Mouse (Mus musculus) intestine, embryonic 16.5 days (tissue): Measurements from ENCODE around the gene Atad5. TPM values are rescaled to one million over a fixed set of nuclear protein-coding genes. Genes with fewer than 3 reads are reported as not detected.

Experiments used
- ATAC-seq: fragments of 200-750 bp; cut with Nextera tagmentation; 2 replicates; pipeline ENCODE4 v1.8.0; 2017; ENCODE audit warnings: moderate TSS enrichment, moderate library complexity
- H3K27ac ChIP-seq: fragments of 300-500 bp; sonication (generic); 2 replicates; pipeline ENCODE4 v1.5.1; 2014; ENCODE audit warnings: mild to moderate bottlenecking, low read length
- H3K27me3 ChIP-seq: fragments of 300-500 bp; sonication (generic); replicated peaks from 2 replicates; pipeline ENCODE4 v1.6.1; 2014; ENCODE audit warnings: low read length, control low read depth, mixed read lengths; ENCODE audit not compliant: control insufficient read depth, insufficient read depth
- H3K36me3 ChIP-seq: fragments of 300-500 bp; sonication (generic); 2 replicates; pipeline ENCODE4 v1.6.1; 2014; ENCODE audit warnings: low read length, control low read depth; ENCODE audit not compliant: control insufficient read depth, insufficient read depth
- H3K4me1 ChIP-seq: fragments of 300-500 bp; sonication (generic); 2 replicates; pipeline ENCODE4 v1.6.1; 2014; ENCODE audit warnings: low read length, control low read depth, mixed read lengths; ENCODE audit not compliant: control insufficient read depth, insufficient read depth
- H3K4me2 ChIP-seq: fragments of 300-500 bp; sonication (generic); 2 replicates; pipeline ENCODE4 v1.6.1; 2014; ENCODE audit warnings: low read depth, low read length, control low read depth
- H3K4me3 ChIP-seq: fragments of 300-500 bp; sonication (generic); 2 replicates; pipeline ENCODE4 v1.5.1; 2014; ENCODE audit warnings: mild to moderate bottlenecking, low read length
- H3K9ac ChIP-seq: fragments of 300-500 bp; sonication (generic); 2 replicates; pipeline ENCODE4 v1.6.1; 2014; ENCODE audit warnings: low read depth, low read length
- H3K9me3 ChIP-seq: fragments of 300-500 bp; sonication (generic); 2 replicates; pipeline ENCODE4 v1.6.1; 2016; ENCODE audit warnings: low read length, control low read depth; ENCODE audit not compliant: control insufficient read depth
- WGBS: fragments of 180-500 bp; shearing (Covaris S2); extraction: QIAGEN DNeasy Blood & Tissue Kit; methylation state at CpG from one replicate; pipeline ENCODE4 v1.1.7; 2014; 5-methylcytosine and 5-hydroxymethylcytosine counted together
- polyA plus RNA-seq: library from polyadenylated mRNA; unstranded; fragments of >200 nt; fragmentation: Nextera tagmentation; extraction: Ambion mirVana; gene quantifications from 2 replicates; pipeline ENCODE4 v1.2.1, GENCODE M21; 2015

Gene Atad5
- polyA plus RNA-seq, 1 experiment from 2014 or later, result 5.6 TPM

- no peak overlapping the region for H3K4me3 ChIP-seq
- no peaks in the 10 kb centered on the region for H3K27me3 ChIP-seq
- no peak for ATAC-seq
- 90% methylated on average over 3 of the region's 3 CpGs for WGBS
- no peaks in the 10 kb centered on the region for H3K4me1 ChIP-seq
- no peak overlapping the region for H3K27ac ChIP-seq
- no peaks in the 10 kb centered on the region; the same call in 1 of the 2 replicates for H3K36me3 ChIP-seq
- H3K4me2 ChIP-seq, result no peak overlapping the region
- no peaks in the 10 kb centered on the region for H3K9me3 ChIP-seq
- no peak overlapping the region for H3K9ac ChIP-seq
Observed at GRCm38 (mm10) chr11:80098444-80099056, 9.3 kb downstream of the Atad5 start.

- Histone ChIP-seq H3K27me3 (no peaks in the 10 kb centered on the region), H3K27ac (no peak overlapping the region), H3K4me1 (no peaks in the 10 kb centered on the region), H3K9ac (no peak overlapping the region), H3K9me3 (no peaks in the 10 kb centered on the region), H3K36me3 (no peaks in the 10 kb centered on the region; the same call in 1 of the 2 replicates), H3K4me3 (no peak overlapping the region), H3K4me2 (no peak overlapping the region)
- 87% methylated on average over 6 of the region's 6 CpGs for WGBS
- no peak for ATAC-seq
Observed at GRCm38 (mm10) chr11:80101298-80101697, 12.1 kb downstream of the Atad5 start.

- Histone ChIP-seq H3K4me2 (no peak overlapping the region), H3K9me3 (no peaks in the 10 kb centered on the region), H3K36me3 (no peaks in the 10 kb centered on the region; the same call in 1 of the 2 replicates), H3K9ac (no peak overlapping the region), H3K4me1 (no peaks in the 10 kb centered on the region), H3K27ac (no peak overlapping the region), H3K4me3 (no peak overlapping the region), H3K27me3 (no peaks in the 10 kb centered on the region)
- 97% methylated on average over 1 of the region's 1 CpGs for WGBS
- ATAC-seq, result no peak
Observed at GRCm38 (mm10) chr11:80104407-80104806, 15.2 kb downstream of the Atad5 start.

- Histone ChIP-seq H3K27ac (no peak overlapping the region), H3K4me2 (no peak overlapping the region), H3K9ac (no peak overlapping the region), H3K4me3 (no peak overlapping the region), H3K27me3 (no peaks in the 10 kb centered on the region), H3K4me1 (no peaks in the 10 kb centered on the region), H3K9me3 (no peaks in the 10 kb centered on the region), H3K36me3 (peaks cover 6% of the 10 kb centered on the region)
- 81% methylated on average over 1 of the region's 1 CpGs for WGBS
- ATAC-seq, result no peak
Observed at GRCm38 (mm10) chr11:80116411-80116810, 27.2 kb downstream of the Atad5 start.

GRCm38 (mm10) chr11:80132050-80132449 lies 42.9 kb downstream of the Atad5 start:
- H3K9me3 ChIP-seq, result no peaks in the 10 kb centered on the region
- H3K27ac ChIP-seq, result no peak overlapping the region
- no peak overlapping the region for H3K4me2 ChIP-seq
- no peaks in the 10 kb centered on the region for H3K4me1 ChIP-seq
- no peaks in the 10 kb centered on the region for H3K36me3 ChIP-seq
- ATAC-seq, result no peak
- H3K9ac ChIP-seq, result no peak overlapping the region
- H3K27me3 ChIP-seq, result no peaks in the 10 kb centered on the region
- H3K4me3 ChIP-seq, result no peak overlapping the region
- 64% methylated on average over 1 of the region's 1 CpGs for WGBS

GRCm38 (mm10) chr11:80134744-80135143 lies 45.5 kb downstream of the Atad5 start:
- no peak for ATAC-seq
- Histone ChIP-seq H3K9ac (no peak overlapping the region), H3K36me3 (no peaks in the 10 kb centered on the region), H3K4me3 (no peak overlapping the region), H3K9me3 (no peaks in the 10 kb centered on the region), H3K4me1 (0 out of 2 replicates have a peak, but pooled peaks cover 3% of the 10 kb centered on the region), H3K4me2 (no peak overlapping the region), H3K27me3 (no peaks in the 10 kb centered on the region), H3K27ac (no peak overlapping the region)
- WGBS, result 69% methylated on average over 4 of the region's 4 CpGs

GRCm38 (mm10) chr11:80135954-80136683 lies 46.9 kb downstream of the Atad5 start:
- H3K9ac ChIP-seq, result no peak overlapping the region
- peaks cover 8% of the 10 kb centered on the region; the same call in 1 of the 2 replicates for H3K4me1 ChIP-seq
- H3K4me2 ChIP-seq, result no peak overlapping the region
- no peak overlapping the region for H3K4me3 ChIP-seq
- no peak overlapping the region for H3K27ac ChIP-seq
- 88% methylated on average over 11 of the region's 11 CpGs for WGBS
- no peaks in the 10 kb centered on the region for H3K36me3 ChIP-seq
- no peak for ATAC-seq
- H3K27me3 ChIP-seq, result no peaks in the 10 kb centered on the region
- H3K9me3 ChIP-seq, result no peaks in the 10 kb centered on the region

GRCm38 (mm10) chr11:80136786-80137185 lies 47.6 kb downstream of the Atad5 start:
- no peak for ATAC-seq
- H3K9ac ChIP-seq, result no peak overlapping the region
- H3K36me3 ChIP-seq, result no peaks in the 10 kb centered on the region
- no peaks in the 10 kb centered on the region for H3K9me3 ChIP-seq
- H3K27me3 ChIP-seq, result no peaks in the 10 kb centered on the region
- no peak overlapping the region for H3K27ac ChIP-seq
- WGBS, result 88% methylated on average over 13 of the region's 13 CpGs
- peaks cover 8% of the 10 kb centered on the region; the same call in 1 of the 2 replicates for H3K4me1 ChIP-seq
- H3K4me3 ChIP-seq, result no peak overlapping the region
- no peak overlapping the region for H3K4me2 ChIP-seq

GRCm38 (mm10) chr11:80137773-80138172 lies 48.6 kb downstream of the Atad5 start:
- peaks cover 12% of the 10 kb centered on the region for H3K4me1 ChIP-seq
- no peaks in the 10 kb centered on the region for H3K9me3 ChIP-seq
- H3K4me3 ChIP-seq, result no peak overlapping the region
- no peak overlapping the region for H3K4me2 ChIP-seq
- H3K36me3 ChIP-seq, result no peaks in the 10 kb centered on the region
- no peaks in the 10 kb centered on the region for H3K27me3 ChIP-seq
- H3K9ac ChIP-seq, result no peak overlapping the region
- ATAC-seq, result no peak
- 85% methylated on average over 5 of the region's 5 CpGs for WGBS
- H3K27ac ChIP-seq, result no peak overlapping the region
